Mouse (Mus musculus): ENCODE measurements around the gene Crk.
A peak's percentile ranks its signal among the peaks of the same experiment; 100 is the strongest.
"Not testable (repeated sequence)": the region's sequence is repeated elsewhere in the genome, so short reads cannot be mapped to it uniquely, and the experiment has no call there.

Crk gene

GRCm38 (mm10) chr11:75684956-75685355, 5.9 kb downstream of the Crk start:
- no peak for DNase-seq (ENCODE audit: low spot score)

GRCm38 (mm10) chr11:75687343-75687993, 8.4 kb downstream of the Crk start:
- no peak for DNase-seq (ENCODE audit: low spot score)

- no peak for DNase-seq (ENCODE audit: low spot score)
Measured at GRCm38 (mm10) chr11:75688132-75688531, 9.1 kb downstream of the Crk start.

- no peak for DNase-seq (ENCODE audit: low spot score)
Measured at GRCm38 (mm10) chr11:75689977-75690376, 10.9 kb downstream of the Crk start.

GRCm38 (mm10) chr11:75691047-75691446, 12.0 kb downstream of the Crk start:
- DNase-seq (ENCODE audit: low spot score), result no peak

GRCm38 (mm10) chr11:75693570-75693969, 14.5 kb downstream of the Crk start:
- no peak for DNase-seq (ENCODE audit: low spot score)

GRCm38 (mm10) chr11:75697464-75697863, 18.4 kb downstream of the Crk start:
- not testable (repeated sequence) for DNase-seq (ENCODE audit: low spot score)

- no peak for DNase-seq (ENCODE audit: low spot score)
Measured at GRCm38 (mm10) chr11:75700557-75700956, 21.5 kb downstream of the Crk start.

- no peak for DNase-seq (ENCODE audit: low spot score)
Measured at GRCm38 (mm10) chr11:75702761-75703160, 23.7 kb downstream of the Crk start.

- DNase-seq (ENCODE audit: low spot score), result no peak
Measured at GRCm38 (mm10) chr11:75703748-75704147, 24.7 kb downstream of the Crk start.

GRCm38 (mm10) chr11:75713949-75714348, 34.9 kb downstream of the Crk start:
- DNase-seq (ENCODE audit: low spot score), result no peak

- DNase-seq (ENCODE audit: low spot score), result no peak
Measured at GRCm38 (mm10) chr11:75715556-75715955, 36.5 kb downstream of the Crk start.

- DNase-seq (ENCODE audit: low spot score), result no peak
Measured at GRCm38 (mm10) chr11:75716661-75717325, 37.7 kb downstream of the Crk start.

- no peak for DNase-seq (ENCODE audit: low spot score)
Measured at GRCm38 (mm10) chr11:75722339-75722738, 43.3 kb downstream of the Crk start.

- no peak for DNase-seq (ENCODE audit: low spot score)
Measured at GRCm38 (mm10) chr11:75727168-75727567, 48.1 kb downstream of the Crk start.

- DNase-seq (ENCODE audit: low spot score), result not testable (repeated sequence)
Measured at GRCm38 (mm10) chr11:75727659-75728058, 48.6 kb downstream of the Crk start.

- DNase-seq (ENCODE audit: low spot score), result peak; percentile 85
Measured at GRCm38 (mm10) chr11:75732434-75733226, 53.6 kb downstream of the Crk start, which contains the start of gene Ywhae. TSS of gene Ywhae (plus strand) at chr11:75732869.

GRCm38 (mm10) chr11:75733227-75733940, 54.3 kb downstream of the Crk start:
- DNase-seq (ENCODE audit: low spot score), result peak; percentile 25

- no peak for DNase-seq (ENCODE audit: low spot score)
Measured at GRCm38 (mm10) chr11:75735462-75736252, 56.6 kb downstream of the Crk start.

GRCm38 (mm10) chr11:75736978-75737377, 57.9 kb downstream of the Crk start:
- no peak for DNase-seq (ENCODE audit: low spot score)

- DNase-seq (ENCODE audit: low spot score), result no peak
Measured at GRCm38 (mm10) chr11:75737806-75738476, 58.9 kb downstream of the Crk start.
